Mouse (Mus musculus): ENCODE measurements around the gene Vps29.
"Not testable (repeated sequence)": the region's sequence is repeated elsewhere in the genome, so short reads cannot be mapped to it uniquely, and the experiment has no call there.

Vps29 gene

DNA sequence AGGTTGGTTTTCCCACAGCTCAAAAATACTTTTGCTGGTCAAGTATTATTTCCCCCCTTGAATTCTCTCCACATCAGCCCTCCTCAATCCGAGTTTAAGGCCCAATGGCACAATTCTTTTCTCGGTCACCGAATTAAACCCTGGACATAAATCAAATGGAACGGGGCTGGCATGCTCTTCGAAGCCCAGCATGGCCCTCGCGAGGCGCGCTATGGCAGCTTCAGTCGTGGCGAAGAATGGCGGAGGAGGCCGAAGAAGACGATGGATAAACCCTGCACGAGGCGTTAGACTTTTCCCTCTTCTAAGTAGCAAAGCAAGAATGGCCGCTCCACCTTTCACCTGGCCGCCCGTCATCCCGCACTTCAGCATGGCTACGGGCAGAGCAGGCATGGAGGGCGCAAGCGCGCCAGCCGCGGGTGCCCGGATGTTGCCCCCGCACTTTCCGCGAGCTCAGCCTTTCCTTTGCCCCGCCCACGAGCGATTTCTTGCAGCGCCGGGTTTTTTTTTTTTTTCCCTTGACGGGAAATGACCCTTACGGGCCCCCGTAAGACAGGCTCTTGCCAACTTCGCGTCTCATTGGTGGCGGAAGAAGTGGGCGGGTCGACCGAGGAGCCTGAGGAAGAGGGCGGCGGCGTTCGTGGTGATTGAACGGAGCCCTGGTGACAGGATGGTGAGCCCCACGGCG, at the start of gene Vps29, which contains the start of gene Rad9b:
Gene Vps29 (plus strand): TSS at position 563 of the 685 bp plus-strand sequence.
Gene Rad9b (minus strand): TSS at position 427 of the 685 bp plus-strand sequence.
- peak; percentile 100 for DNase-seq

DNA sequence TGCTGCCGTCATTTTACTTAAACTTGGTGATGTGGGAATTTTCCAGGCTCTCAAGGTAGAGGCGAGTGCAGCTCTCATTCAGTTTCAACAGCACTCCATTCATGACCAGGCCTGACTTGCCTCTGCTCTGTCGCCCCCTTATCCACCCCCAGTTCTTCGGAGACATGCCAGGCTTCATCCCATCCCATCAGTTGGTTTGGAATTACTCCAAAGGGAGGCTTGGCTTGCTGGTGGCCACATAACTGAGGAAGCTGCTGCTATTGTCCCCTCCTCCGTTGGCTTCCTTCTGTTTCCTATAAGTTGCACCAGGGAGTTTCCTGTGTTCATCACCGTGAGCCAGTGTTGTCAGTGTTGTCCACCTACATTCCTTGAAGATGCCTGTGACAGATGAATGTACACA, 49.6 kb upstream of the Vps29 start:
- no peak for DNase-seq

DNA sequence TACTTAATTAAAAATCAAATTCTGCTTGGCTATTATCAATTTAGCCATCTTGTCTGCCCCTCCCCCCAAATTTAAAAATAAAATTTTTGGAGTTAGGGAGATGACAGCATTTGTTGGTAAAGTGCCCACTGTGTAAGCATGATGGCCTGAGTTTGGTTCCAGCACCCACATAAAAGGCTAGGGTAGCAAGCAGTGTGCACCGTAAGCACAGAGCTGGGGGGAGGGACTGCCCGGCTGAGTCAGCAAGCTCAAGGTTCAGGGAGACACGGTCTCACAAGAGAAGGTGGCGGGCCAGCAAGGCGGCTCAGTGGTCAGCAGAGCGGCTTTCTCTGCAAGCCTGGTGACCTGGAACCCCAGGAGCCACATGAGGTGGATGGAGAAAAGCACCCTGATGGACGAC, 48.7 kb upstream of the Vps29 start:
- DNase-seq = peak; percentile 45

DNA sequence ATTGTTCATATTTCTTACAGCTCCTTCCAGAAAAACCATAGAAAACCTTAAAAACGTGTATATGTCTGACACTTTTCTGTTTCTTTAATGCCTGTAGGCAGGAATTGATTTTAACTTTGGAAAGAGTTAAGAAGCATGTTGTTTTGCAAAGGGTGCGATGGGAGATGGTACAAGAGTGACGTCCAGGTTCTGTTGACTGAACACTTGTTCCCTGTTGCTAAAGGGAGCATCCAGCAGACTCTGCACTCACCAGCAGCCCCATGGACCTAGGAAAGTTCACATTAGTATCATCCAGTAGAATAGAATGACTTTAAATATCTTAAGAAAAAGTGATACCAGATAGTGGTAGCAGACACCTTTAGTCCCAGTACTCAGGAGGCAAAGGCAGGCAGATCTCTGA, 47.6 kb upstream of the Vps29 start:
- DNase-seq = no peak

DNA sequence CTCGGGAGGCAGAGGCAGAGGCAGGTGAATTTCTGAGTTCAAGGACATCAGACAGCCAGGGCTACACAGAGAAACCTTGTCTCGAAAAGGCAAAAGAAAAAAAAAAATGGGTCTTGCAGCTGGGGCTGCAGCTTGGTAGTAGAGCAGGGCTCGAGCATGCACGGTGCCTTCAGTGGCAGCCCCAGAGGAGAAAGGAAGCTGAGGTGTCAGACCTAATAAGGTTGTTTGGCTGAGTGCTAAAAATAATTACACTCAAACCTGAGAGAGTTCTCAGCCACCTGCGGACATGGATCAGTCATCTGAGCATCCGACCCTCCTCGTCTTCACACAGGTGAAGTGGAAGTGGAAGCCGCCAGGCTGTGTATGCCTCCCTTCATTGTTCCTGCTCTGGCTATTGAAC, 43.5 kb upstream of the Vps29 start:
- no peak for DNase-seq

DNA sequence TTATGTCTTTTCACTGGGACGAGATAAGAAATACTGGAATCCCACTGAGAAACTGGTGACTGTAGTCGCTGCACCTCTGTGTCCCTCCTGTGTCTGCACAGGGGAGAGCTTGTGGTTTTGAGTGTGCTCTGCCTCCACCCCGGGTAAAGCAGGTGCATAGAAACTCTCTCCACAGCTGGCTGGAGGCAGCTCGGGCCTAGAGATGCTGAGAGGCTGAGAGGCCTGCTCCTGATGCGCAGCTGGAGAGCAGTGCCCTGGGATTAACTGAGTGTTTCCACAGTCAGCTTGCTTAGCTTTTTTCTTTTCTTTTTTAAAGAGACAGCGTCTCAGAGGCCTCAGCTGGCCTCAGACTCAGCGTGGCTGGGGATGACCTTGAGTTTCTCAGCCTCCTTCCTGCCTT, 42.5 kb upstream of the Vps29 start:
- no peak for DNase-seq

DNA sequence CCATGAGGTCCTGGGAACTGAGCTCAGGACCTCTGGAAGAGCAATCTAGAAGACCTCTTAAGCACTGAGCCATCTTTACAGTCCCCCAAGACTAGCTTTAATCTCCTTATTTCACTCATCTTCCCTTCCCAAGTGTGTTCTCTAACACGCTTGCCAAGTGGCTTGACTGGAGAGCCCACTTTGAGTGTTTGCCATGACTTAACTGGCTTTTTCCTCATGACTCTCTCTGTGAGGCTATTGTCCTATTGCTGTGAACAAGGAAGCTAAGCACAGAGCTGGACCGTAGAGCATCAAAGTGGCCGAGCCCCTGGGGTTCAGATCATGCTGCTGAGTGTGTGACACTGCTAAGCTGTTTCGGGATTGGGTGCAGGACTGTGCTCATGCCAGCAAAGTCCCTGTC, 41.8 kb upstream of the Vps29 start:
- DNase-seq = no peak

DNA sequence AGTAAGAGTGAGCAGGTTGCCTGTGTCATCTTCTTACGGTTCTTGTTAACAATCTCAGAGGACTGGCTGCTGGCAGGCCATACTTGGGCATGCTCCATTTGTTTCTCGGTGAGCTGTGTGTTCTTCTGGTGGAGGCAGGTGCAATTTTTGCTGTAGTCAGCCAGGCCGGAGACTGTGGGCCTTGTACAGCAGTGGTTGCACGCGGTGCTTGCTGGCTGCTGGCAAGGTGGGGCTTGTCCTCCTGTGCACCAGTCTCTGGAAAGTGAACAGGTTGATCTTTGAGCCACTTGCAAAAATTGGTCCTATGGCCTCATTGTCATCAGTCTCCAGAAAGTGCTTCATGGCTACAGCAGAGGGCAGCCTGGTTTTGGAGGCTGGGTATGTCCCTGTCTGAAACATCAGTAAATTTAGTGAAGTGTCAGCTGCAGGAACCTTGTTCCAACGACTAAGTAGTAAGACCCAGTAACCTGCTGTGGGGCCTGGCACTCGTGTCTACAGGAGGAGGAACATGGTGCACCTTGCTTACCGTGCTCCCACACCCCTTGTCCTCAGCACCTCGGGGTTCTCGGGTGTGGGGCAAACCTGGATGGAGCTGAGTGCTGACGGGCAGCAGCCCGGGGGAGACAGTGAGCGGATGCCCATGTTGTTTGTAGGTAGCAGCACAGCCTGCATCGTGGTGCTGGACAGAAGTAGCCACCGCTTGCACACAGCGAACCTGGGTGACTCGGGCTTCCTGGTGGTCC, 41.1 kb upstream of the Vps29 start:
- no peak for DNase-seq

DNA sequence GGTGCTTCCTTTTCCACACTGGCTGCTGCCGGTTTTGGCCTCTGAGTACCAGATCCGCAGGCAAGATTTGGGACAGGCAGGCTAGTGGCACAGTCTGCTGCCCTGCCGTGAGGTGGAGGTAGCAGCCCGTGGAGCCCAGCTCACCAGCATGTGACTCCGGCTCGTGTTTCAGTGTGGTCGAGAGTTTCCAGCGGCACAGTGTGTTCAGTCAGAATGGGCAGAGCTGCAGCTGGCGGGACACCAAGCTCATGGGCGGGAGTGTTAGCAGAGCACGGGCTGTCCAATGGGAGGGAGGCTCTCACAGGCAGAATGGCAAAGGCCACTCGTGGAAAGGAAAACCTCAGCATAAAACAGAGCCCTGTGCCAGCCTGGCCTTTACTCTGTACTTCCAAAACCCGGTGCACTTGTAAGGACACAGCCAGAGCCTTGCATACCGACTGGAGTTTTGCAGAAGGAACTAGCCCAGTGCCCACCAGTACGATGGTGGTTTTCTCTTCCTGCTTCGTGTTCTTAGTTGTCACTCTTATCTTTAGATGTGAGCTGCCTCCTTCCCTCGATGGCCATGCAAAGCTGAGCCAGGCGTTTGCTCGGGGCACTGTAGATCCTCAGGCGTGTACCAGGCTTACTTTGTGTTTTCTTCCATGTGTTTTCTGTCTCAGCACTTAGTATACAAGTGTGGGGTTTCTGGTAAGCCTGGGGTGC, 39.1 kb upstream of the Vps29 start:
- peak; percentile 89 for DNase-seq

DNA sequence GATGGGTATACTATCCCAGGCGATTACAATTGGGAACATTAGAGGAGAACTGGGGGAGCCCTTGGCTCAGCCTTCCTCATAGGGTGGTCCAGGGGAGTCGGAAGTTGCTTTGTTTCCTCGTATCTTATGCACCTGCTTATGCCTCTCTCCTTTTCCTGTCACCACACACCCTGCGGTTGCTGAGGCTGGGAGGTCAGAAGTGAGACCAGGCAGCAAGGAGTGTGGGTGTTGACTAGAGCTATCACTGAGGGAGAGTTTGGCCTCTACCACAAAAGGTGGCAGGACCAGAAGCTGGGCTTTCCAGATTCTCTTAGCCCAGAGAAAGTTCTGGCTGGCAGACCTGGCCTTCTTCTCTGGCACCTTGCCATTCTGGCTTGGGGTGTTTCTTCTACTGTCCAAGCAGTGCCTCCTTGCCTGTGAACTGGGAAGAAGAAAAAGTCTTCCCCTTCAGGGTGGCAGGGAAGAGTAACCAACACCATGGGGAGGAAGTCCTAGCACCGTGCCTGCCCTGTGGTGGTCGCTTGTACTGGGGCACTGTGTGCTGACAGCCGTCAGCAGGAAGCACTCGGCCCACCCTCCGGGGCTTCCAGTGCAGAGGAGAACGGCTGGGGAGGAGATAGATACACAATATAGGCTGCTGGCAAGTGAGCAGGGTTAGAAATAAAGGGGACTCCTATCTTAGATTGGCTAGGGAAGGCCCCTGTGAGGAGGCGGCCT, 36.7 kb upstream of the Vps29 start:
- no peak for DNase-seq

DNA sequence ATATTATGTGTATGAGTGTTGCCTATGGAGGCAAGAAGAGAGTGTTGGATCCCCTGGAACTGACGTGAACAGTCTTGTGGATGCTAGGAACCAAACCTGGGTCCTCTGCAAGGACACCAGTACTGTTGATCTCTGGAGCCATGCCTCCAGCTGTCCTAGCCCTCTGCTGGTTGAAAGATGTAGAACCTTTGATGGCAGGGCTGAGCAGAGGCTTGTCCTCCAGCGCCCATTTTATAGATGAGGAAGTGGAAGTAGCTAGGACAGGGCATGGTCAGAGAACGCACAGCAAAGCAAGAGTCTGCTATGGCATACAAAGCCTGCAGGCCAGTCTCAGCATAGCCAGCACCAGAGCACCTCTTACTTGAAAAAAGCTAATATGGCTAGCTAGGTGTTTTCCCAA, 36.1 kb upstream of the Vps29 start:
- DNase-seq = no peak

DNA sequence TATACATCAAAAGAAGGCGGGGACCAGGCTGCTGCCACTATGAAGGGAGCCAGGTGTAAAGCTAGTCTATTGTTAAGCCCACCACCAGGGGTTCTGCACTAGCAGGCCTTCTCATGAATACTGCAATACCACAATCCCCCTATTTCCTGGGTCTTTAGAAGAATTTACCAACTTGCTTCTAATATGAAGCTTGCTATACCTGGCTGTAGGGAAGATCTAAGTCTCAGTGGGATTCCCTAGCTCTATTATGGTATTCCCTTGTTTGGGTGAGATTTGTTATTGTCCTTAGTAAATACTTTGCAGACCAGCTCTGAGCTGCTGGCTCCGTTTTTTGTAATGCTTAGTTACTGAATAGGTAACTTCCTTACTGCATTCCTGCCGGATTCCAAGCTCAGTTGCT, 35.2 kb upstream of the Vps29 start:
- DNase-seq = not testable (repeated sequence)

DNA sequence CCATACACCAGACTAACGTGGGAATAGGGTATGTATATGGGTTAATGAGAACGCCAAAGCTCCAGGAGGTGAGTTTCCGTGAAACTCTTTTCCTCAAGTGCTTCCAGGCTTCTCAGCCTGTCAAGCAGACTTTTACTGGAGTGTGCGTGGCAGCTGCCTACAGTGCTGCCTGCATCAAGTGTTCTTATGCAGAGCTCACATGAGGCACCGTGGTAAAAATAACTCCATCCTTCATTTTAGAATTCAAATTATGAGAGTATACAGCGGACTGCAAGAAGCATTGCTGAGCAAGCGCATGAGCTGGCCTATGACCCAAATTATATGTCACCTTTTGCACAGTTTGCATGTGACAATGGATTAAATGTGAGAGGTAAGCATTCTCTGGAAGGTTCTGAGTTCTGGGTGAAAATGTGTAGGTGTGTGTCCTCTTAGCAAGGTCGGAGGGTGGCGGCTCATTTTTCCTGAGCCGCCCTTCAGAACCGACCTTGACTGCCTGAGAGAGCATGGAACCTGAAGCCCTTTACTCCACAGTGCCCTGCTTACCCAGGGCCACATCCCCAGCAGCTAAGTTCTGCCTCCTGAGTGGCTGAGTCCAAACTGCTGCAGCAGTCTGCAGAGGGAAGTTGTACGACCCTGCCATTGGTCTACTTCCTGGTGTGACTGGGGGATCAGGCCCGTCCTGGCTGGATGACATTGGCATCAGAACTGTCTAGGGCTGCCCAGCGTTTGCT, 34.5 kb upstream of the Vps29 start:
- no peak for DNase-seq

DNA sequence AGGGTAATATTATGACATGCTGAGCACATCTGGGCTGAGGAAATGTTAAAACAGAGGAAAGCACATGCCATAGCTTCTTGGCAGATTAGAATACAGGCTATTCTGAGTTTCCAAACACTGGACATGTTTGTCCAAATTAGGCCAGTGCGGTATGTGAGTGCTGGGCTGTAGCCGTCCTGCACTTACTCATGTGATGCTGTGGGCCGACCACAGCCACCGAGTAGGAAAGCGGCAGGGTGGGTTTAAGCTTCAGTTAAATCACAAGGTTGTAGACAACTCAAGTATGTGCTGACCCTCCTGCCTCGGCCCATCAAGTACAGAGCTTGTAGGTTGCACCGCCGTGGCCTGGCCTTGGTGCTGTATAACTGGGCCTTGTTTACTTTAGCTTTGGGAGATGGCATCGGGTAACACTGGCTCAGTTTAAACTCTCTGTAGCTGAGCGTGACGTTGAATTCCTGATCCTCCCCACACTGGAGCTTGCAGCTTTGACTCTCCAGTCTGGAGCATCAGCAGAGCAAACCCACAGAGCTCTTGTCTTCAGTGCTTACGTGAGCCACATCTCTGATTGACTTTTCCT, 33.9 kb upstream of the Vps29 start:
- no peak for DNase-seq

DNA sequence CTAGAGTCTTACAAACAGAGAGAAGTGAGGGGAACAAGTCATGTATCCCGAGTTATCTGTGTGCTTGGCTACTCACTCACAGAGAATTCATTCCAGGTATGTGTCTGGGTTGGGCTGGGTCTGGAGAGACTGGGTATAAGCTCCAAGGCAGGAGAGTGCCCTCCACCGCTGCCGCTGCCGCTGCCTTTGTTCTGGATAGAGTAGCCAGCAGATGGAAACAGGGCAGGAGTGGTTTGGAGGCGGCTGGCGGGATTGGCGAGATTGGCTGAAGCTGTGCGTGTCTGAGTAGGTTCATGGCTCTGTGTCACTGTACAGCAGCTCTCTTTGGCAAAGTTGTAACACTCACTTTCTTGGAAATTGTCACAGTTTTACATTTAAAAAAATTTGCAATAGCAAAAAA, 30.6 kb upstream of the Vps29 start:
- no peak for DNase-seq

DNA sequence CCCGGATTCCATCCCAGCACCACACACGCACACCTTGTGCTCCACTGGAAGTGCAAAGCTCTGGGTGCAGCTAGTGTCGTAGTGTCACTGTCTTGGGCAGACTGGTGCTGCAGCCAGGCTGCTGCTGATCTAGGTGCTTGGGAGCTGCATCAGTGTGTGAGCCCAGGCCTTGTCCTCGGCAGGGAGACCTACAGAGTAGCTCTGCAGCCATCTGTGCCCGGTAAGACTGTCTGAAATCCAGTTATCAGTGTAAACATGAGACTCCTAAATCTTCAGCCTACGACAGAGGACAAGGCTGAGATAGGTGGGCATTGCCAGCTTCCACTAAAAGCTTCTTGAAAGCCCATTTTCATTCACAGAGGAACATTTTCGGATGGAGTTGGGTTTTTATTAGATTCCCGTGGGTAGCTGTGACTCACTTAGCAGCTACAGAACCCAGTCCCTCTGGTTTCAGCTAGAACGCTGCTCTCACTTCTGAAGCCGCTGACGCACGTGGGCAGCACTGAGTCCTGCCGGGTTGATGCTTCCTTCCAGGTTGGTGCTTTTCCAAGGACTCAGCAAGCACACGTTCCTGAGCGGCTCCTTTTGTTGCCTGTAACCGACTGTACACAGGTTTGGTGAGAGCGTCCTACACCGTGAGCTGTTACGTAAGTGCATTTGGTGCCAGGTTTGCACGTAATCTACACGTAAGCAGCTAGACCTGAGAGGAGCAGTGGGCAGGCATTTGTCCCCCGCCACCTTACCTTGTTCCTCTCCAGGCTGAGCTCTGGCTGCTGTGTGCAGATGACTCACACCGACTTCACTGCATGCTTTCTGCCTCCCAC, 29.3 kb upstream of the Vps29 start:
- no peak for DNase-seq

DNA sequence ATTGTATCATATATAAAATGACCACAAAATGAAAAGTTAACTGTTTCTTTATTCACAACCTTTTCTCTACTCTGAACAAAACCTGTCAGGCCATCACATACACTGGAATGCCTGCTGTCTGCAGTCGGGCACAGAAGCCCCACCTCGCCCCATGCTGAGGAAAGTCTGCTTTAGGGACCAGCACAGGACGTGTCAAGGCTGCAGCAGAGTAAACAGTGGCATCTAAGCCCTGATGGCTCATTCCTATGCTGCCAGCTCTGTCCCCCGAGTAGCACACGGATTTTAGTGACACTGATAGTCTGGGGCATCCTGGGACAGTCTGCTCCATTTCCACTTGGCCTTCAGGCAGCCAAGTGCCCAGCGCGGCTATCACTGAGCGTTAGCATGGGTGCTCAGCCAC, 28.7 kb upstream of the Vps29 start:
- DNase-seq = no peak

DNA sequence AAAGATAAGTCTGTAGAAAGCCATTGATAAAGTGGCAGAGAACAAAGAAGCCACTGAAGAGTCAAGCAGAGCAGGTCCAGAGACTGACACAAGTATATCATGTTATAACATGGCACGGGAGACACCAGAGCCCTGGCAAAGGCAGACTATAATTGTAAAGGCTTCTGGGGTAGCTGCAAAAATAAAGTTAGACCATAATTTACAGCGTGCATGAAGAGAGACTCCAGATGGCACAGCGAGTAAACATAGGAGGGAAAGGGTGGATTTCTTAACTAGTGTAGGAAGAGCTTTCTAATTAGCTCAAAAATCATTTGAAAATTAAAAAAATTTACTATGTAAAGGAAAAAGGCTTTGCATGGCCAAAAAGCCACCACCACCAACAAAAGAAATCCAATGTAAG, 26.9 kb upstream of the Vps29 start:
- DNase-seq = no peak

DNA sequence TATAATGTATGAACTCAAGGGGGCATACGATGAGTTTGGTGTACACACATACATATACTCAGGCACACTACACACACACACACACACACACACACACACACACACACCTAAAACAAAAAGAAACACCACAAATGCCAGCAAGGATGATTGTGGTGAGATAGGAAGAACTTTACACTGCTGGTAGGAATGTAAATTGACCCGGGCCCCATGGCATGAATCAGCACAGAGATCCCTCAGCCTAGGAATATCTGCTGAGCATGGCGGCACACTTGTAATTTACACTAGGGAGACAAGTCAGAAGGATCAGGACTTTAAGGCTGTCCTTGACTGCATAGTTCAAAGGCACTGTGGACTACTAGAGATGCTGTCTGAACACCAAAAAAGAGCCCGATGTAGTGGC, 23.9 kb upstream of the Vps29 start:
- DNase-seq = no peak

DNA sequence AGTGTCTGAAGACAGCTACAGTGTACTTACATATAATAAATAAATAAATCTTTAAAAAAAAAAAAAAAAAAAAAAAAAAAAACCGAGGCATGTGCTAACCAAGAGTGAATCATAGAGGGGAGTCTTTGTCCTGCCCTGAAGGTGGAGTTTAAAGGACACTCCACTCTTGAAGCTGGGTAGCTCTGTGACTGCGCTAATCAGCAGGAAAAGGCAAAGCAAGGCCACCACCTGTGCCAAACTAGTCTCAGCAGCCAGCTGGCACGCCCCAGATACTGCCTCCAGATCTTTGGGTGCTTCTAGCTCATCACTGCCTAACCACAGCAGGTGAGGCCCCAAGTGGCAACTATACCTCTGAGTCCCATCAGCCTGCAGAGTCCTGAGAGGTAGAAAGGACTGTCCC, 19.5 kb upstream of the Vps29 start:
- DNase-seq = no peak

DNA sequence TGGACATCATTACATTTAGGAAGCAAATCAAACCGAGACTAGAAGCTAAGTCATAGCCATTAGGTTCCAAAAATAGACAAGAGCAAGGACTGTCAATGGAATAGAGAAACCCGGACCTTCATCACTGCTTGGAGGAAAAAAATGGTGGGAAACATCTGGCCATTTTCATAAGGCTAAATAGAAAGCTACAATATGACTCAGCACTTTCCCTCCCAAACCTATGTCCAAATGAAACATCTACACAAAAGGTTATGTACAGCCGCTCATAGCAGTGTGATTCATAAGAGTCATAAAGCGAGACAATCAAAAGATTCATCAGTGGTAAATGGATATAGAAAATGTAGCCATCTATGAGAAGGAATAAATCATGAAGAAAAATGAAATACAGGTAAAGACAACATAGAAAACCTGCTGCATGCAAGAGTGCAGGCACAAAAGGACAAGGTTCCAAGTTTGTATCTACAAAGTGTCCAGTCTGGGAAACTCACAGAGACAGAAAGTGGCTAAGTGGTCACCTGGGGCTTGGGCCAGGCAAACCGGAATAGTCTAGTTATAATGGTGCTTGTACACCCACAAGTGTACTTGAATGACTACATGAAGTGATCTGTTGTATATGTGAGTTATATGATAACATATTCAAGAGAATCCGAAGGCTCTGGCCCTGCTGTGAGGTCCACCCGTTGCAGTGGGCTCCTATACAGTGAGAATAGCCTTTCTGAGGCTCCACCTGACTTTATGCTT, 17.4 kb upstream of the Vps29 start:
- no peak for DNase-seq
